Mouse (Mus musculus) gastrocnemius, adult 2 months (tissue): ENCODE measurements around the gene Dgkg. TPM values are rescaled to one million over a fixed set of nuclear protein-coding genes. Genes with fewer than 3 reads are reported as not detected.

ENCODE experiments used
- DNase-seq: peaks from one replicate; pipeline ENCODE4 v3.0.0; 2022
- H3K27ac ChIP-seq: fragments of 200-600 bp; 2 replicates; pipeline ENCODE4 v1.8.1; 2022; ENCODE audit warnings: mild to moderate bottlenecking
- H3K4me3 ChIP-seq: fragments of 200-600 bp; 2 replicates; pipeline ENCODE4 v1.8.1; 2022; ENCODE audit warnings: mild to moderate bottlenecking, moderate library complexity
- CTCF ChIP-seq: fragments of 200-600 bp; IDR thresholded peaks from 2 replicates; pipeline ENCODE4 v1.8.1; 2022; ENCODE audit warnings: antibody characterized with exemption, mild to moderate bottlenecking, moderate library complexity
- intact Hi-C: fragments of 180-260 bp; cut with DNase I; formaldehyde crosslinking; loops from one replicate; pipeline ENCODE4 v1.15.1; 2025
- total RNA-seq, 2 experiments: library from RNA; stranded (reverse); gene quantifications; 2 replicates each; pipeline ENCODE4 v1.2.3; 2021

The Dgkg gene
- total RNA-seq, 2 experiments from 2014 or later: 0.41 to 0.70 TPM

- TF ChIP-seq CTCF: no peak
- H3K4me3 ChIP-seq: no peak overlapping the region
- no peak overlapping the region for H3K27ac ChIP-seq
- intact Hi-C loops: no loop called here
- no peak for DNase-seq
Observed at GRCm38 (mm10) chr16:22641588-22641987, 15.4 kb downstream of the Dgkg start.

- DNase-seq: no peak
- intact Hi-C loops: no loop called here
- Histone ChIP-seq H3K4me3 (no peak overlapping the region), H3K27ac (no peak overlapping the region)
- no peak for TF ChIP-seq CTCF
Observed at GRCm38 (mm10) chr16:22637311-22637710, 19.7 kb downstream of the Dgkg start.

DNA sequence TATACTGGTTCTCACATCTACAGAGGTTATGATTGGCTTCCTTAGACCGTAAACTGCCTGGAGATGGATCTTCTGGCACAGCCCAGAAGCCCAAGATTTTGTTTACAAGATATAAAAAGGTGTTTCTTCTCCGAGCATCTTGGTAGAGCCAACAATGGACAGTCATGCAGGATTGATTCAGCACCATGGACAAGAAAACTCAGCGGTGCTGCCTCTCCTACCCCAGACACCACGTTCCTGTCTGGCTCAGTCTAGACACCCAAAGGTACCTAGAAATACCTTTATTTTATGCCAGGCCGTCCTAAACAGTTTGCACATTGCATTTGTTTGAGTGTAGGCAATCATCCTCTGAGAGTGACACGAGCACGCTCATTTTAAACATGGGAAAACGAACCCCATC lies 21.3 kb downstream of the Dgkg start:
- intact Hi-C loops: no loop called here
- no peak for TF ChIP-seq CTCF
- H3K4me3 ChIP-seq: no peak overlapping the region
- DNase-seq: no peak
- H3K27ac ChIP-seq: no peak overlapping the region

GRCm38 (mm10) chr16:22633063-22633462 lies 24.0 kb downstream of the Dgkg start:
- no peak for TF ChIP-seq CTCF
- H3K27ac ChIP-seq: no peak overlapping the region
- no peak overlapping the region for H3K4me3 ChIP-seq
- intact Hi-C loops: no loop called here
- DNase-seq: no peak

- H3K27ac ChIP-seq: no peak overlapping the region
- TF ChIP-seq CTCF: no peak
- no peak for DNase-seq
Observed at GRCm38 (mm10) chr16:22630351-22630750, 26.7 kb downstream of the Dgkg start.

DNA sequence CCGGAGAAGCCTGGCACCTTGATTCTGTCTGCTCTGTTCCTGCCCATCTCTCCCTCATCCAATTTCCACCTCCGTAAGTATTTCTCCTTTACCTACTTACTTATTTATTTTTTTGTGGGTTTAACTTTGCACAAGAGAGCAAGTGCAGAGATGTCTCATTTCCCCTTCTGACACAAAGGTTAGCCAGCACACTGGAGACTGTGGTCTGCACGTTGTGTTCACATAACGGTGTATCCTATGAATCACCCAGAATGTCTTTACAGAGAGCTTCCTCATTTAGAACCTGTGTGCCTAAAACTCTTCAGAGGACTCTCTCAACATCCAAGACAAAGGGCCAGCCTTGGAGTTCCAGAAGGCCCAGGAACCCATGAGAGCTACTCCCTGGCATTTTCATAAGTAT lies 27.1 kb downstream of the Dgkg start:
- intact Hi-C loops: no loop called here
- no peak for DNase-seq
- TF ChIP-seq CTCF: no peak
- no peak overlapping the region for H3K27ac ChIP-seq
- no peak overlapping the region for H3K4me3 ChIP-seq

More at GRCm38 (mm10) chr16:22630351-22630750, 26.7 kb downstream of the Dgkg start:
- H3K4me3 ChIP-seq: no peak overlapping the region
- intact Hi-C loops: no loop called here

DNA sequence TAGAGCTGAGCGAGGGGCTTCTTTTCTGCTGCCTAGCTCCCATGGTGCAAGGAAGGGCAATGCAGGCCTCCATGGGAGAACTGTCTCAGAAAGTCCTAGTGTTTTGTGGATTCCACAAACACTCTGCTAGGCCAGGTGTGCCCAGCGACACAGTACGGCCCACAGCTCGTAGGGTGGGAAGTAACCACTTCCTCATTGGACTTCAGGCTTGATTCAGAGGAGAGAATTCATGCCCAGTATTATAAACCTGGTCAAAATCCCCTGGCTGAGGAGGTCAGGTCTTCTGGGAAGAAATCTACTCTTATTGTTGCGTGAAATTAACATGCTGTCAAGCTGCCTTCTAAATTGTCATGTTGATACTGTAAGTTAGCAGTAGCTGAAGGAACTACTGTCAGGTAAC lies 31.0 kb downstream of the Dgkg start:
- Histone ChIP-seq H3K27ac (no peak overlapping the region), H3K4me3 (no peak overlapping the region)
- TF ChIP-seq CTCF: no peak
- intact Hi-C loops: no loop called here
- no peak for DNase-seq

DNA sequence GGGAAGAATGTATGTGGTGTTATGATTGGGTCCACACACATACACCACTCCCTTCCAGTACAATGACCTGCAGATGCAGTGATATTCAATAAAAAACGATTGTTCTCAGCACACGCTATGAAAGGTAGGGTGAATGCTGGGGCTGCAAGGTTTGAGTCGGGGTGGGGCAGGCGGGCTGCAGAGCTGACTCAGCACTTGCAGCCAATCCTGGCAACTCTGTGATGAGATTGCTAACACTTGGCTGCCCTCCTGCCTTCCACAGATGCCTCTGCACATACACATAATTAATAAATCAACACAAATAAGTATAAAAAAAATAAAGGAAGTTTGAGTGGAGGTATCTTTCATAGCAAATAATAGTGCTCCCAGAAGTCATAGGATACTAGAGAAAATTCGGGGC lies 31.6 kb downstream of the Dgkg start:
- no peak overlapping the region for H3K4me3 ChIP-seq
- intact Hi-C loops: no loop called here
- DNase-seq: no peak
- TF ChIP-seq CTCF: no peak
- no peak overlapping the region for H3K27ac ChIP-seq

GRCm38 (mm10) chr16:22622286-22622685 lies 34.7 kb downstream of the Dgkg start:
- TF ChIP-seq CTCF: no peak
- no peak for DNase-seq
- intact Hi-C loops: no loop called here
- Histone ChIP-seq H3K4me3 (no peak overlapping the region), H3K27ac (no peak overlapping the region)

DNA sequence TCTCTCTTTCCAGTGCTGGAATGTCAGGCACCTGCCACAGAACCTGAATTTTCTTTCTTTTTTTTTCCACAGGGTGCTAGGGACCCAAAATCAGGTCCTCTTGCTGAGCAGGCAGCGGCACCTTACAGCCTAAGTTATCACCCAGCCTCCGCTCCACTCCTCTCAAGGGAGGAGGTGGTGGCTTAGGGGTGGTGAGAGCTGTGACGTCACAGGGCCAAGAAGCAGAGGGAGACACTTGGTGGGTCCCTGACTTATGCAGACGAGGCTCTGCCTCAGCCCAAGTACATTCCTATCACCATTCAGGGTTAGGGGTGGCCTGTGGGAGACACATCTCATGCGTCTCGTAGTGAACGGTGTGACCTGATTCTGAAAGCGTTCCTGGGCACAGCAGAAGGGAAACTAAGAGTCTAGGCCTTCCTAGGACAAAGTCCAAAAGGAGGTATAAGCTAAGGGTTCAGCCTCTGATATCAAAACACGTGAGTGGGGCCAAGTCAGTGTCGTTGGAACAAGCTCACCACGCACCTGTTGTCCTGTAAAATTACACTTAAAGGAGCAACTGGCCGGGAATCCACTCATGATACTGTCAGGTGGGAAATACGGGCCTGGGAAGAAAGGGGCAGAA lies 35.6 kb downstream of the Dgkg start:
- DNase-seq: no peak
- no peak overlapping the region for H3K27ac ChIP-seq
- H3K4me3 ChIP-seq: no peak overlapping the region
- intact Hi-C loops: no loop called here
- no peak for TF ChIP-seq CTCF

DNA sequence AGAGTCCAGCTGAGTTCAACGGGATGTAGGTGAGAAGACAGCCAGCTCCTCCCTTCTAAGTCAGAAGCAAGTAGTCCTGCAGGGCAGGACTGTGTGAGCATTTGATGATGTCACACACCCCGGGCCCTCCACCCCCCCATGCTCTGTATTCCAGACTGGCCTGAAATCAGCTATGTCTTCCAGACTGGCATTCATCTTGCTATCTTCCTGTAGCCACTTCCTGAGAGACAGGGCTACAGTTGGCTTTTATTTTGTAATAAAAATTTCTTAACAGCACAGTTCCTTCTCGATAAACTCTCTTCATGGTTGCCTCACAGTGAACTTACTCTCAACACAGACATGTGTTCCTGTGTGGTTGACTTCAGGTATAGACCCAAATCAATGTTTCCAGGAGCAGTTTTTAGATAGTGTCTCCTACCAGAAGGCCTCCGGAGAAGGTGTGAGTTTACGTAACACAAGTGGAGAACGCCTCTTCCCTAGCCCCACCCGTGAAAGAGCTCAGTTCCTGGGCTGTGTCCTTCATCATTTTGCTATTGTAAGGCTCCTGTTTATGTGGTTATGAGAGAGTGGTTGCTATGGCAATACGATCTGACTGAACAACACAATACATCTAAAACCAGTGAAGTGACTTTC lies 38.5 kb downstream of the Dgkg start:
- TF ChIP-seq CTCF: no peak
- intact Hi-C loops: no loop called here
- no peak for DNase-seq
- H3K4me3 ChIP-seq: no peak overlapping the region
- H3K27ac ChIP-seq: no peak overlapping the region

DNA sequence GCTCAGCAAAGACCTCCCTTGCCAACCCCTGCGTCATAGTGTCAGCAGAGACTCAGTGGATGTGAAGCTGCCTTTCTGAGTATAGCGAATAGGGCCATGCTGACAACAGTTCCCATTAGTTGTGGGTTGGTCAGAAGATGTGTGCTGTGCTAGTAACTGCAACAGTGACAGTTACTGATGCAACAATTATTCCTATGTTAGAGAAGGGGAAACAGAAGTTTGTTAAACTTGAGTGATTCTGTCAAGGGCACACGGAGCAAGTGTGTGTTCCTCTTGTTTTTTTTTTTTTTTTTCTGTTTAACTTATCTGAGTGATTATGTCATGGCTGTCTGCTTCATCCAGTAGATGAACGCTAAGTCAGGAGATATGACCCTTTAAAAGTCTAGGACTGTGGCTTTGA lies 41.2 kb downstream of the Dgkg start:
- intact Hi-C loops: no loop called here
- no peak for TF ChIP-seq CTCF
- DNase-seq: no peak

DNA sequence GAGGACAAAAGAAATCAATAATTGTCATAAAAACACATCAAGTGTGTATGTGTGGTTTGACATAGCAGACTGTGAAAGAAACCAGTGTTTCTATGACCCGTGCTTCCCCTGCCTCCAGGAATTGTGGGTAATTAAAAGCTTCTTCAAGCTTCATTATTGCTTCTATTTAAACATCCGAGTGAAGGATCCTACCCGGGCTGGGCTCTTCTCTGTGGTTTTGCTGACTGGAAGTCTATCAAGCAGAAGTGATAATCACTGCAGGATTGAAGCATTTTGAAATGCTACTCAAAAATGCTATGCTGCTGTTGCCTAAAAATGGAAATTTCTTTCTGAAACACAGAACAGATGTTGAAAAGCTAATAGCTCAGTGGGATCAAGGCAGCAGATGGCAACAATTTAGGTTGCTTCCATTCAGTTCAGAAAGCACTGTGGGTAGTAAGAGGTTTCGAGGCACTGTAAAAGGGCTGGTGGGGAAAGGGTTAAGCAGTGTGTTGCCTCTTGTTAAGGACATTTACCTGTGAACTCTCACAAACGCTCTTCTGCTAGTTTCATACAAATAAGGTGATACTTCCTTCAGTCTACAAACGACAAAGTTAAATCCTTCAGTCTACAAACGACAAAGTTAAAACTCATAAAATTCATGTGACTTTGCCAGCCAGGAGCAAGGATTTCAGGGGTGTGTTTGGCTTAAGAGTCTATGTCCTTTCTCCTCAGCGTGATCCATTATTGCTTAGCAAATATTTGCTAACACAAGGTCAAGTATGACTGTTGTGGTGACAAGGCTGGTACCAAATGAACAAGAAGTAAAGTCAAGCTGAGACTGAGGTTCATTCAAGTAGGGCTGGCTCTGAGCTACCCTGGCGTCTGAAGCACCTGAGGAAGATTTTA lies 43.6 kb downstream of the Dgkg start:
- intact Hi-C loops: no loop called here
- Histone ChIP-seq H3K4me3 (no peak overlapping the region), H3K27ac (no peak overlapping the region)
- TF ChIP-seq CTCF: no peak
- DNase-seq: no peak

More for the DNA sequence above, 41.2 kb downstream of the Dgkg start:
- Histone ChIP-seq H3K27ac (no peak overlapping the region), H3K4me3 (no peak overlapping the region)
